Mouse (Mus musculus): Measurements from ENCODE around the gene Cd1d1. TPM values are rescaled to one million over a fixed set of nuclear protein-coding genes. Genes with fewer than 3 reads are reported as not detected.

Gene Cd1d1
- polyA plus RNA-seq, 1 experiment from 2014 or later: 7.3 TPM

DNA sequence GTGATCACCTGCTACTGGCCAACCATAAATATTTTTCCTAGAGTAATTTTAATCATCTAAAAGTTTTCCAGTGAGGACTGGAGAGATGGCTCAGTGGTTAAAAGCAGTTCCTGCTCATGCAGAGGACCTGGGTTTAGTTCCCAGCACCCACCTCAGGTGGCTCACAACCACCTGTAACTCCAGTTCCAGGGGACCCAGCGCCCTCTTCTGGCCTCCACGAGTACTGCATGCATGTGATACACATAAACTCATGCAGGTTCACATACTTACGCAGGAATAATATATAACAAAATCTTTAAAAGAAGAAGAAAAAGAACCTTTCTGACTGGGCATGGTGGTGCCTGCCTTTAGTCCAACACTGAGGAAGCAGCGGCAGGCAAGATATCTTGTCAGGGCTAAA, 45.4 kb downstream of the Cd1d1 start:
- 69% methylated on average over 4 of the region's 4 CpGs for WGBS (ENCODE audit: insufficient replicate concordance)
- H3K4me1 ChIP-seq (ENCODE audit: control insufficient read depth, low read depth, low read length): no peaks in the 10 kb centered on the region
- H3K4me3 ChIP-seq (ENCODE audit: low read depth, low read length): no peak overlapping the region
- no peak overlapping the region for H3K27ac ChIP-seq (ENCODE audit: low read length)
- no peaks in the 10 kb centered on the region for H3K9me3 ChIP-seq (replicated peaks; ENCODE audit: control insufficient read depth, low read length)
- no peak overlapping the region for H3K4me2 ChIP-seq (ENCODE audit: low read depth, low read length)
- H3K36me3 ChIP-seq (ENCODE audit: control insufficient read depth, insufficient read depth): no peaks in the 10 kb centered on the region
- H3K9ac ChIP-seq (ENCODE audit: low read depth, low read length): no peak overlapping the region
- H3K27me3 ChIP-seq (ENCODE audit: control insufficient read depth, insufficient read depth, low read depth, low read length): no peaks in the 10 kb centered on the region
- ATAC-seq (ENCODE audit: low read depth): no peak

DNA sequence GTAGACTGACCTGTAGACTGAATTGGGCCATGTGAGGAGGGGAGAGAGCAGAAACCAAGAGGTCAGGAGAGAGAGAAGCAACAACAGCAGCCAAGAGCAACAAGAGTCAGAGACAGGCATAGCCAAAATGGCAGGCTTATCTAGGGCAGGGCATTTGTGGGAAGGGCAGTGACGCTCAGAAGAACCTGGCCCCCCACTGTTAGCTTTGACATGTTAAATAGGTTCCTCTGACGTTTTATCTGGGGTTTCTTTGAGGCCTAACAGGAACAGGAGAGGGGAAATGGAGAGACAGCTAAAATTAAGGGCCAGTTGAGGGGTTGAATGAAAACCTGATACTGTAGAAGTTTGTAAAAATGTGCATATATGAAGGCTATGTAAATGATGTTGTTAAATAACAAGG, 48.6 kb downstream of the Cd1d1 start:
- H3K9ac ChIP-seq (ENCODE audit: low read depth, low read length): no peak overlapping the region
- no peak overlapping the region for H3K27ac ChIP-seq (ENCODE audit: low read length)
- no peak overlapping the region for H3K4me3 ChIP-seq (ENCODE audit: low read depth, low read length)
- H3K4me1 ChIP-seq (ENCODE audit: control insufficient read depth, low read depth, low read length): no peaks in the 10 kb centered on the region
- no peaks in the 10 kb centered on the region for H3K9me3 ChIP-seq (replicated peaks; ENCODE audit: control insufficient read depth, low read length)
- 17% methylated on average over 2 of the region's 2 CpGs for WGBS (ENCODE audit: insufficient replicate concordance)
- no peak overlapping the region for H3K4me2 ChIP-seq (ENCODE audit: low read depth, low read length)
- no peak for ATAC-seq (ENCODE audit: low read depth)
- H3K36me3 ChIP-seq (ENCODE audit: control insufficient read depth, insufficient read depth): no peaks in the 10 kb centered on the region
- no peaks in the 10 kb centered on the region for H3K27me3 ChIP-seq (ENCODE audit: control insufficient read depth, insufficient read depth, low read depth, low read length)

Other genes with a start within 250 kb of the Cd1d1 start
- 14.9 and 16.0 TPM in 2 replicates for gene Dclk2, start 78.6 kb downstream of the Cd1d1 start, polyA plus RNA-seq (2015; fragmentation: Nextera tagmentation; extraction: Ambion mirVana)
- 0.71 TPM in 2 replicates for gene Kirrel, start 175.3 kb upstream of the Cd1d1 start, polyA plus RNA-seq (2015; fragmentation: Nextera tagmentation; extraction: Ambion mirVana)

All from liver, embryonic 16.5 days (tissue).